Mouse (Mus musculus) small intestine, adult 2 months (tissue): ENCODE data around the gene Slc2a6. TPM values are rescaled to one million over a fixed set of nuclear protein-coding genes. Genes with fewer than 3 reads are reported as not detected.
A peak's percentile ranks its signal among the peaks of the same experiment; 100 is the strongest.

Experiments
- H3K27ac ChIP-seq: fragments of 200-500 bp; 2 replicates; pipeline ENCODE4 v1.5.1; 2012; ENCODE audit warnings: low read depth, low read length, control low read depth, inconsistent platforms; ENCODE audit not compliant: insufficient read depth
- H3K27me3 ChIP-seq: fragments of 200-500 bp; 2 replicates; pipeline ENCODE4 v1.6.1; 2012; ENCODE audit warnings: mild to moderate bottlenecking, moderate library complexity, low read length, inconsistent platforms; ENCODE audit not compliant: control insufficient read depth, insufficient read depth
- H3K36me3 ChIP-seq: fragments of 200-500 bp; 2 replicates; pipeline ENCODE4 v1.6.1; 2012; ENCODE audit warnings: mild to moderate bottlenecking, low read length, control low read depth, inconsistent platforms; ENCODE audit not compliant: control insufficient read depth, insufficient read depth
- H3K4me1 ChIP-seq: fragments of 200-500 bp; 2 replicates; pipeline ENCODE4 v1.6.1; 2012; ENCODE audit warnings: low read length, inconsistent platforms, mixed read lengths; ENCODE audit not compliant: control insufficient read depth, insufficient read depth, insufficient read length
- H3K4me3 ChIP-seq: fragments of 200-500 bp; 2 replicates; pipeline ENCODE4 v1.5.1; 2012; ENCODE audit warnings: low read depth, mild to moderate bottlenecking, control low read depth, inconsistent platforms, low read length, moderate library complexity
- CTCF ChIP-seq: fragments of 200-500 bp; IDR thresholded peaks from 2 replicates; pipeline ENCODE4 v1.5.1; 2012; ENCODE audit warnings: low read depth, mild to moderate bottlenecking, control low read depth, inconsistent platforms, low read length, moderate library complexity, mixed read lengths; ENCODE audit not compliant: insufficient replicate concordance, insufficient read length; ENCODE audit errors: extremely low read depth
- POLR2A ChIP-seq: fragments of 200-500 bp; IDR thresholded peaks from 2 replicates; pipeline ENCODE4 v1.6.1; 2012; ENCODE audit warnings: low read depth, mild to moderate bottlenecking, control low read depth, inconsistent platforms, low read length, moderate library complexity
- WGBS: fragments of 180-500 bp; shearing (Covaris S2); methylation state at CpG from one replicate; pipeline ENCODE4 v1.1.7; 2018; 5-methylcytosine and 5-hydroxymethylcytosine counted together
- polyA plus RNA-seq: library from polyadenylated mRNA; depleted of rRNA; stranded (reverse); fragments of >200 nt; gene quantifications from 2 replicates; pipeline ENCODE4 v1.2.3, GENCODE M21; 2012

The Slc2a6 gene
- polyA plus RNA-seq, 1 experiment: 6.1 TPM

DNA sequence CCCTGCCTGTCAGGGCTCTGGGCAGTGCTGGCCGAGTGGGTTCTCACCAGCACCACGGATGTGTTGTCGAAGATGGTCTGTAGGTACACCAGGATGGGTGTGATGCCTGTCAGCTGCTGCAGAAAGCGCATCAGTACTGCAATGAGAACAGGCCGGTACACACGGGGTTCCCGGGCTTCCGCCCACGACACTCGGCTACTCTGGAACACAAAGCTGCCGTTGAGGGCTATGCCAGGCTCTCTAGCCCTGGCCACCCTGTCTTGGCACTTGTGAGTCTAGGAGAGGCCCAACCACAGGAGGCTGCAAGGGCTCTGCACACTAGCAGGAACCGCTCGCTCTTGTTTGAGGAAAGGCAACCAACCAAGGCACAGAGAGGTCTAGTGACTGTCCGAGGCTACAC is 3.7 kb downstream of the Slc2a6 start:
- 69% methylated on average over 14 of the region's 14 CpGs for WGBS
- H3K27ac ChIP-seq: no peak overlapping the region
- H3K36me3 ChIP-seq: 0 out of 2 replicates have a peak, but pooled peaks cover 4% of the 10 kb centered on the region
- H3K4me1 ChIP-seq: peaks cover 2% of the 10 kb centered on the region; the same call in 1 of the 2 replicates
- H3K4me3 ChIP-seq: no peak overlapping the region
- H3K27me3 ChIP-seq: no peaks in the 10 kb centered on the region
- TF ChIP-seq POLR2A (no peak), CTCF (no peak)

DNA sequence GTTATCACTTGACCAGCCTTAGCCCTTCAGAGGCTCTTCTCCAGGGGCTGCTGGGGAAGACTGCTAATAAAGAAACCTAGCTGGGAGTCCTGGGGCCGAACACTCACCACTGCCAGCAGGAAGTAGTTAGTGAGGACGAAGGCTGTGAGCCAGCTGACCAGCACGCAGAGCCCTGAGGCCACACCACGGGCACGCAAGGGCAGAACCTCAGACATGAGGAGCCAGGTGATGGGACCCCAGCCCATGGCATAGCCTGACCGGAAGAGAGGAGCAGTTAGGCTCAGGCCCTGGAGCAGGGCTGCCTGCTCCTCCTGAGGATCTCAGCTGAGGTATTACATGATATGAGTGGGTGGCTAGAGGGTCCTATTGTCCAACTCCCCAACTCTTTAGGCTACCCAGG is 5.2 kb downstream of the Slc2a6 start:
- WGBS: 59% methylated on average over 6 of the region's 6 CpGs
- no peak overlapping the region for H3K27ac ChIP-seq
- no peaks in the 10 kb centered on the region for H3K27me3 ChIP-seq
- TF ChIP-seq POLR2A (no peak), CTCF (no peak)
- no peaks in the 10 kb centered on the region for H3K4me1 ChIP-seq
- peaks cover 11% of the 10 kb centered on the region for H3K36me3 ChIP-seq
- H3K4me3 ChIP-seq: no peak overlapping the region

DNA sequence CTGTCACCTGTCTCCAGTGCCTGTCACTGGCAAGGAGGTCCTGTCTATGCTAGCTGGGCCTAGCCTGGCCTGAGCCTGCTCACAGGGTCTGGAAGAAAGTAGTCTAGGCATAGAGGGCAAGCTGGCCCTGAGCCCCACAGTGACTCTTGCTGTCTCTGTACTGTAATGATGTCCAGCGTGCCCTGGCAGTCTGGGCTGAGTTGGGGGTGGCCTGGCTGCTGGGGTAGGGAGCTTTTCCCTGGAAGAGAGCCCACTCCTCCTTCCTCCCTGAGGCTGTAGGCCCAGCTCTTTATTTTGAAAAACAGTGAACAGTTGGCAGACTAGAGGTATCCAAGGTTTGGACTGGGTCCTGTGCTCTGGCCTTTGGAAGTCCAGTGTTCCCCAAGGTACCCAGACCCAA is 6.7 kb downstream of the Slc2a6 start:
- H3K4me1 ChIP-seq: no peaks in the 10 kb centered on the region
- no peaks in the 10 kb centered on the region for H3K27me3 ChIP-seq
- TF ChIP-seq CTCF (no peak), POLR2A (no peak)
- H3K4me3 ChIP-seq: no peak overlapping the region
- peaks cover 17% of the 10 kb centered on the region for H3K36me3 ChIP-seq
- no peak overlapping the region for H3K27ac ChIP-seq
- WGBS: 78% methylated on average over 1 of the region's 1 CpGs

DNA sequence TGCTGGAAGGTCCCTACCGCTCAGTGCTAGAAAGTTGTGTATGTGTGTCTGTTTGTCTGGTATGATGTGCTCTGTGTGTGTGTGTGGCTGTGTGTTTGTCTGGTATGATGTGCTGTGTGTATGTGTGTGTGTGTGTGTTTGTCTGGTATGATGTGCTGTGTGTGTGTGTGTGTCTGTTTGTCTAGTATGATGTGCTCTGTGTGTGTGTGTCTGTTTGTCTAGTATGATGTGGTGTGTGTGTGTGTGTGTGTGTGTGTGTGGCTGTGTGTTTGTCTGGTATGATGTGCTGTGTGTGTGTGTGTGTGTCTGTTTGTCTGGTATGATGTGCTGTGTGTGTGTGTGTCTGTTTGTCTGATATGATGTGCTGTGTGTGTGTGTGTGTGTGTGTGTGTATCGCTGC is 8.3 kb downstream of the Slc2a6 start:
- Histone ChIP-seq H3K27me3 (no peaks in the 10 kb centered on the region), H3K27ac (no peak overlapping the region), H3K4me1 (no peaks in the 10 kb centered on the region), H3K36me3 (peaks cover 30% of the 10 kb centered on the region), H3K4me3 (no peak overlapping the region)
- 91% methylated on average over 2 of the region's 2 CpGs for WGBS
- TF ChIP-seq CTCF (no peak), POLR2A (no peak)

DNA sequence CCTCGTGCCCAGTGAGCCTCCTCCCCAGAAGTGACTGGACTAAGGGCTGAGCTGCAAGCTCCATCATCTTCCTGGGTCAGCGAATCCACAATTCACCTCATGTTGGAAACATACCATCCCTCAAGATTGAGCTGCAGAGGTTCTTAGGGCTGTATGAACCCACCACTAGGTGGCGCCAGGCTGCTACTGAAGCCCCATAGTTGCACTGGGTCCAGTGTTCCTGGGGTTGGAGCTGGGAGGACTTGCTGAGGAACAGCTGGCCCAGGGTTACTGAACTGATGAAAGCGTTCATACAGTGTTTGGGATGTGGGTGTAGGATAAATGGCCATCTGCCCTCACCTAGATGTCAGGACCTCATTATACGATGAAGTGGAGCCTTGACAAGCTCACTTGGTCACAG is 10.0 kb downstream of the Slc2a6 start:
- TF ChIP-seq POLR2A (no peak), CTCF (peak; percentile 98; the same call in 1 of the 2 replicates)
- H3K27me3 ChIP-seq: no peaks in the 10 kb centered on the region
- 49% methylated on average over 5 of the region's 5 CpGs for WGBS
- H3K4me3 ChIP-seq: no peak overlapping the region
- H3K27ac ChIP-seq: no peak overlapping the region
- H3K4me1 ChIP-seq: no peaks in the 10 kb centered on the region
- H3K36me3 ChIP-seq: peaks cover 38% of the 10 kb centered on the region

DNA sequence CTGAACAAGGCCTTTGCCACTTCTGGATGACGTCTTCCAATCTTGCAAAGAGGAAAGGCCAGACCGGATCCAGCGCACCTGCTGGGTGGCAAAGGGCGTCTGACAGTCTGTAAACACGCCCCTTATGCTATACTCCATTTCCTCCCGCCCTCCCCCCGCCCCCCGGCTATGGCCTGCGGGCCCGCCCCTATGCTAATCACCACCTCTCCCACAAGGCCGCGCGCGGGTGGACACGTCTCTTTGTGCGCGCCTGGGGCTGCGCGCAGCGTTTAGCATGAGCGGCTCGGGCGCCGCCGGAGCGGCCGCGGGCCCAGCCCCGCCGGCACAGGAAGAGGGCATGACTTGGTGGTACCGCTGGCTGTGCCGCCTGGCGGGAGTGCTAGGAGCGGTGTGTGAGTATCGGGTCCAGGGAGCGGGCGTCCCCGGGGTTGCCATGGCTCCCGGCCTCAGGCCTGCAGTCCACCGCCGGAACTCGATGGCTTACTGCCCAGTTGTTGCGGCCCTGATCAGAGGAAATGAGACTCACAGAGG is 18.0 kb downstream of the Slc2a6 start, which contains the start of gene Cacfd1:
TSS of gene Cacfd1 (plus strand) at position 213 of the 531 bp plus-strand sequence.
- under 1% methylated on average over 43 of the region's 43 CpGs for WGBS
- Histone ChIP-seq H3K27ac (peak within 1 kb of the TSS; percentile 88), H3K4me1 (peaks cover 21% of the 10 kb centered on the region; the same call in 1 of the 2 replicates), H3K27me3 (no peaks in the 10 kb centered on the region), H3K4me3 (peak within 1 kb of the TSS; percentile 95), H3K36me3 (peaks cover 10% of the 10 kb centered on the region)
- no peak for TF ChIP-seq CTCF
- TF ChIP-seq POLR2A: peak; percentile 63

DNA sequence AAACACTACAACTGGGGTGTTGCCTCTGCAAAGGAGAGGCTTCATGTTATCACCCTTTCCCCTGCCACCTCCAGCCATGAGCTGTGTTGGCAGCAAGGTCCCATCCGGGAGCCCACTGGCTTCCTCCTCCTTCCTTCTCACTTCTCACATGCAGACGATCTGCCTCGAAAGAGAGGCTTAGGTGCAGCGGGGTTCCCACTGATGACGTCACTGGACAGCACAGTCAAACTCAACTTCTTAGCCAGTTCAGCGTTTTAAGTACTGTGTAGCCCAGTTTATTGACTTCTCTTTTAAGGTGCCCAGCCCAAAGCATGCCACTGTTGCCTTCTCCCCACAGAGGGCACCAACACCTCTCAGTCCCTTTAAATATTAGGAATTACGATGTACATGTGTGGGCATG is 20.1 kb downstream of the Slc2a6 start:
- Histone ChIP-seq H3K27me3 (no peaks in the 10 kb centered on the region), H3K36me3 (no peaks in the 10 kb centered on the region), H3K4me1 (peaks cover 21% of the 10 kb centered on the region; the same call in 1 of the 2 replicates), H3K27ac (no peak overlapping the region), H3K4me3 (no peak overlapping the region)
- no peak for TF ChIP-seq CTCF
- TF ChIP-seq POLR2A: no peak
- 56% methylated on average over 7 of the region's 7 CpGs for WGBS
